Mouse (Mus musculus): ENCODE results near the gene Ccdc96. TPM values are rescaled to one million over a fixed set of nuclear protein-coding genes. Genes with fewer than 3 reads are reported as not detected.

Ccdc96 gene
- polyA plus RNA-seq, 1 experiment: 0.25 TPM

DNA sequence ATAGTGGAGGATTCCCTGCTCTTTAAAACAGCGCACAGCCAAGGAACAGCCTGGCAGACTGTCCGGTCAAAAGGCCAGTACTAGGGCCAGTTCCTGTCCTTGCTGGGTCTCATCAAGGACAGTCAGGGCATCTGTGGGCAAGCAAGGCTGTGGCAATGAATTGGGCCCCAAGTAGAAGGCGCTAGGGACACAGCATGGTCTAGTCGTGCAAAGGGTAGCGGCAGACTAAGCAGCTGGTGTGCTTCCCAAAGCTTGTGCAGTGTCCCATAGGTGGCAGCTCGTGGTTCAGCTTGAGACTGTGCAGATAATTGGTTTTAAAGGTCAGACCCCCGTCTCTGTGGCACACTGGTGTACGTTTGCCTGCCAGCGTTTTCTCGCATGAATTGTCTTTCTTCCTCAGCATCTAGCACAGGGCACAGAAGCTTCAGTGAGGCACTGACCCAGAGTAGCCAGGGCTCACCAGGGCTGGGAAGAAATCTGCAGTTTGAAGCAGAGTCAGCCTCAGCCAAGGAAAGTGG is 32.5 kb upstream of the Ccdc96 start:
- no peak for TF ChIP-seq POLR2A (IDR thresholded peaks at IDR 0.05; ENCODE audit: low read depth, low read length)
- TF ChIP-seq CTCF (IDR thresholded peaks at IDR 0.05; ENCODE audit: borderline replicate concordance, insufficient read depth, low read length): no peak
- Histone ChIP-seq H3K4me3 (ENCODE audit: insufficient read depth, low read length) (no peak overlapping the region), H3K4me1 (ENCODE audit: control insufficient read depth, insufficient read depth, low read length) (no peaks in the 10 kb centered on the region), H3K27ac (ENCODE audit: insufficient read depth, low read length) (no peak overlapping the region)

DNA sequence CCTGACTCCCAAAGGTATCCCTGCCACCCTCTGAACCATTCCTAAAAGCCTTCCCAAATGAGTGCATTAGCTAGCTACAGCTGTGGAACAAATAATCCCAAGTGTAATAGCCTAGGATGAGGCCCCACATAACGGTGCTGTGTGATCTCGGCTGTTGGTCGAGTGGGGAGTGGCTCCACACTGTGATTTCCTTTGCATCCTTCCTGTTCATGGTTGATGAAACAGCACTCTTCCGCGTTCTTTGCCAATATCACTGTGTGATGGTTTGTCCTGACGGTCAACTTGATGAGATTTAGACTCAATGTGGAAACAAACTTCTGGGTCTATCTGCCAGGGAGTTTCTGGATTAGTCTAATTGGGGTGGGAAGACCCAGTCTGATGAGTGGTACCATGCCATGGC is 31.6 kb upstream of the Ccdc96 start:
- Histone ChIP-seq H3K27ac (ENCODE audit: insufficient read depth, low read length) (no peak overlapping the region), H3K4me1 (ENCODE audit: control insufficient read depth, insufficient read depth, low read length) (no peaks in the 10 kb centered on the region; the same call in 1 of the 2 replicates), H3K4me3 (ENCODE audit: insufficient read depth, low read length) (no peak overlapping the region)
- TF ChIP-seq CTCF (IDR thresholded peaks at IDR 0.05; ENCODE audit: borderline replicate concordance, insufficient read depth, low read length): no peak
- no peak for TF ChIP-seq POLR2A (IDR thresholded peaks at IDR 0.05; ENCODE audit: low read depth, low read length)

DNA sequence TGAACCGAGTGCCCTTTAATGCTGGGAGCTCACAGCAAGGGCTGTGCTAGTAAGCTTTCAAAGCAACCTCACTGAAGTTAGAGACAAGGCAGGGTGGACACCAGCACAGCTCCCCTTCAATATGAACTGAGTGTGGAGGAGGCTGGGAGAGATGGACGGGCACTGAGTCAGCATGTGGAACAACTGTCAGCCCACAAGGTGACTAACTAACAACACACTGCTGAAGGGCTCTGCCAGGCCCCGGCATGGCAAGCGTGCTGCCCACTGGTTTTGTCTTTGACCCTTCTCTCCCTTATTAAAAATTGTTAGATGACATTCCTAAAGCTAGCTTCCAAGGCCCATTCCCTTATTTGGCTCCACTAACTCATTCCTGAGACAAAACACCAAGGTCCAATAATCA is 26.7 kb upstream of the Ccdc96 start:
- peaks cover 12% of the 10 kb centered on the region for H3K4me1 ChIP-seq (ENCODE audit: control insufficient read depth, insufficient read depth, low read length)
- no peak overlapping the region for H3K4me3 ChIP-seq (ENCODE audit: insufficient read depth, low read length)
- H3K27ac ChIP-seq (ENCODE audit: insufficient read depth, low read length): peak overlapping the region; percentile 21; the same call in 1 of the 2 replicates
- TF ChIP-seq CTCF (IDR thresholded peaks at IDR 0.05; ENCODE audit: borderline replicate concordance, insufficient read depth, low read length) (no peak), POLR2A (IDR thresholded peaks at IDR 0.05; ENCODE audit: low read depth, low read length) (no peak)

DNA sequence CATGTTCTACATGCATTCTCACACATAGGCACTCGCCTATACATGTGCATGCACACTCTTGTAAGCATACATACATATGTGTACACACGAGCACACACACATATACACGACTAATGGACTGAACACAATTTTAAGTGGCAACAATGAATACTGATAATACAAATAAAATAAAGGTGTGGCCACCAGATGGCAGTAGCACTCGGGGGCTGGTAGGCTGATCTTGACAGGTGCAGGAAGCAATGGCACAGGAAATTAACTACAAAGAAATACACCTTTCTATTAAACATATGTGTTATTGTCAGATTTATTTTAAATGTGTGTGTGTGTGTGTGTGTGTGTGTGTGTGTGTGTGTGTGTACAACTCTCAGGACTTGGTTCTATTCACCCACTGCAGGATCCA is 25.5 kb upstream of the Ccdc96 start:
- H3K4me3 ChIP-seq (ENCODE audit: insufficient read depth, low read length): no peak overlapping the region

DNA sequence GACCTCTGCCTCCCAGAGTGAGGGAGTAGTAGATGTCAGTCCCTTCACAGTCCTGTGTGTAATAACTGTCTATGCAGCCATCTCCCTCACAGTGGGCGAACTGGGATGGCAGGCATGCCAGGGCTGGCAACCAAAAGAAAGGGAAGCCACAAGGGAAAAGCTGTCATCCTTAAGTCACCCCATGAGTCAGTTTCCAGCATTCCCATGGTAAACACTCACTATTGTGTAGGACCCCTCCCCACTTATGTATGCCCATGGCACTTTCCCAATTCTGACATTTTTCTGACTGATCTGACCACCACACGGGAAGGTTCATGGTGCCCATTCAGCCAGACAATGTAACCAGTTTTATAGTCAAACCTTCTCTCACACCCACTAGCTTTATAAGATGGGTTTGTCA is 23.7 kb upstream of the Ccdc96 start:
- H3K27ac ChIP-seq (ENCODE audit: insufficient read depth, low read length): no peak overlapping the region; the same call in 1 of the 2 replicates
- no peak overlapping the region for H3K4me3 ChIP-seq (ENCODE audit: insufficient read depth, low read length)
- TF ChIP-seq POLR2A (IDR thresholded peaks at IDR 0.05; ENCODE audit: low read depth, low read length) (no peak), CTCF (IDR thresholded peaks at IDR 0.05; ENCODE audit: borderline replicate concordance, insufficient read depth, low read length) (no peak)
- peaks cover 12% of the 10 kb centered on the region for H3K4me1 ChIP-seq (ENCODE audit: control insufficient read depth, insufficient read depth, low read length)

More for the DNA sequence above, 25.5 kb upstream of the Ccdc96 start:
- Histone ChIP-seq H3K27ac (ENCODE audit: insufficient read depth, low read length) (no peak overlapping the region), H3K4me1 (ENCODE audit: control insufficient read depth, insufficient read depth, low read length) (peaks cover 12% of the 10 kb centered on the region)
- TF ChIP-seq POLR2A (IDR thresholded peaks at IDR 0.05; ENCODE audit: low read depth, low read length): no peak
- peak; percentile 47; the same call in 1 of the 2 replicates for TF ChIP-seq CTCF (IDR thresholded peaks at IDR 0.05; ENCODE audit: borderline replicate concordance, insufficient read depth, low read length)

DNA sequence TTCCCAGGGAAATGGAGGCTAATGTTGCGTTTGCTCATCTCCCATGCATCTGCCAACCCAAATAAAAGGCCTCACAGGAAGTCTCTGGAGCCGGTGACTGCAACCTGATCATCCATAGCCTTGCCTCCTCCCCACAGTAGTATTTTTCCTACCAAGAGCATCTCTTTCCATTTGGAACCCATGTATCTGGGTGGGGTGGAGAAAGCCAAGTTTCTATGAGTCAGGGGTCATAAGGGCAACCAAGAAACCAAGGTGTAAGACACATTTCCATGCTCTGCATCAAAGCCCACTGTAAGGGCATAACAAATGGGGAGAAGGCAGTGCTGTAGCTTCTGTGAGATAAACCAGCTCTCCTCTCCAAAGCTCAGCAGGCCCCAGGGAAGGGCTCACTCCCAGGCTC is 23.2 kb upstream of the Ccdc96 start:
- peaks cover 12% of the 10 kb centered on the region for H3K4me1 ChIP-seq (ENCODE audit: control insufficient read depth, insufficient read depth, low read length)
- TF ChIP-seq CTCF (IDR thresholded peaks at IDR 0.05; ENCODE audit: borderline replicate concordance, insufficient read depth, low read length) (no peak), POLR2A (IDR thresholded peaks at IDR 0.05; ENCODE audit: low read depth, low read length) (no peak)

DNA sequence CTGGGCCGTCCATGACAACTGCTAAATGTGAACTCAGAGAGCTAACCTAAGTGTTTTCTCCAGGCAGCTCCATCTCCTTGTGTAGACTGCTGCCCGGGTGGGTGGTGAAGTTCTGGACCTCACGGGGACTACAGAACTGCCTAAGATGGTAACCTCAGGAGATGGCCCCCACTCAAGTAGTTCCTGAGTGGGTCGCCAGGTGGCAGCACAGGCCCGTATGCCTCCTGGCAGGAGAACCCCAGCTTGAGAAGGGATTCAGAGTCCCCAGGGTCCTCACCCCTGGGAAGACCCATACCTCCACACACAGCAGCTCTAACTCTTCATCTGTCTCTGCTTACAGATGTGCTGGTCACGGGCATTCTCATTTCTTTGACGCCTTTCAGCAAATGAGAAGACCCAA is 21.6 kb upstream of the Ccdc96 start:
- Histone ChIP-seq H3K4me1 (ENCODE audit: control insufficient read depth, insufficient read depth, low read length) (peaks cover 12% of the 10 kb centered on the region; the same call in 1 of the 2 replicates), H3K4me3 (ENCODE audit: insufficient read depth, low read length) (no peak overlapping the region), H3K27ac (ENCODE audit: insufficient read depth, low read length) (no peak overlapping the region)
- TF ChIP-seq POLR2A (IDR thresholded peaks at IDR 0.05; ENCODE audit: low read depth, low read length) (no peak), CTCF (IDR thresholded peaks at IDR 0.05; ENCODE audit: borderline replicate concordance, insufficient read depth, low read length) (peak; percentile 69)

More for the DNA sequence above, 23.2 kb upstream of the Ccdc96 start:
- Histone ChIP-seq H3K27ac (ENCODE audit: insufficient read depth, low read length) (no peak overlapping the region), H3K4me3 (ENCODE audit: insufficient read depth, low read length) (no peak overlapping the region)

DNA sequence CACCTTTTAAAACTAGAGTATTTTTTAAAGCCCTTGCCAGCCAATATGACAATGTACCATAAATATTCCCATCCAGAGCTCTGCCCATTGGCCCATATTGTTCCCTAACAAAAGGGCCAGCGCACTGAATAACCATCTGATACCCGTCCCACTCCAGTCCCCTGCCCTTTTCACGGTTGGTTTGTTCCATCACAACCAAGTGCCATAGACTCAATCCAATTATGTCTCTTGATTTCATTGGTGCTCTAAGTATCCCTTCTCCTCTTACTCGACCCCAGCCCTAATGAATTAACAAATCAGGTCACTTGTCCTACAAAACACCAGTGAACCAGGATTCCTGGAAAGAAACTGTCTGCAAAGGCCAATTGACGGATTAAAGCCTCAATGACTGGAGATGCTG is 21.0 kb upstream of the Ccdc96 start:
- H3K4me1 ChIP-seq (ENCODE audit: control insufficient read depth, insufficient read depth, low read length): peaks cover 12% of the 10 kb centered on the region; the same call in 1 of the 2 replicates
- no peak overlapping the region for H3K4me3 ChIP-seq (ENCODE audit: insufficient read depth, low read length)
- H3K27ac ChIP-seq (ENCODE audit: insufficient read depth, low read length): no peak overlapping the region
- no peak for TF ChIP-seq POLR2A (IDR thresholded peaks at IDR 0.05; ENCODE audit: low read depth, low read length)
- TF ChIP-seq CTCF (IDR thresholded peaks at IDR 0.05; ENCODE audit: borderline replicate concordance, insufficient read depth, low read length): no peak

DNA sequence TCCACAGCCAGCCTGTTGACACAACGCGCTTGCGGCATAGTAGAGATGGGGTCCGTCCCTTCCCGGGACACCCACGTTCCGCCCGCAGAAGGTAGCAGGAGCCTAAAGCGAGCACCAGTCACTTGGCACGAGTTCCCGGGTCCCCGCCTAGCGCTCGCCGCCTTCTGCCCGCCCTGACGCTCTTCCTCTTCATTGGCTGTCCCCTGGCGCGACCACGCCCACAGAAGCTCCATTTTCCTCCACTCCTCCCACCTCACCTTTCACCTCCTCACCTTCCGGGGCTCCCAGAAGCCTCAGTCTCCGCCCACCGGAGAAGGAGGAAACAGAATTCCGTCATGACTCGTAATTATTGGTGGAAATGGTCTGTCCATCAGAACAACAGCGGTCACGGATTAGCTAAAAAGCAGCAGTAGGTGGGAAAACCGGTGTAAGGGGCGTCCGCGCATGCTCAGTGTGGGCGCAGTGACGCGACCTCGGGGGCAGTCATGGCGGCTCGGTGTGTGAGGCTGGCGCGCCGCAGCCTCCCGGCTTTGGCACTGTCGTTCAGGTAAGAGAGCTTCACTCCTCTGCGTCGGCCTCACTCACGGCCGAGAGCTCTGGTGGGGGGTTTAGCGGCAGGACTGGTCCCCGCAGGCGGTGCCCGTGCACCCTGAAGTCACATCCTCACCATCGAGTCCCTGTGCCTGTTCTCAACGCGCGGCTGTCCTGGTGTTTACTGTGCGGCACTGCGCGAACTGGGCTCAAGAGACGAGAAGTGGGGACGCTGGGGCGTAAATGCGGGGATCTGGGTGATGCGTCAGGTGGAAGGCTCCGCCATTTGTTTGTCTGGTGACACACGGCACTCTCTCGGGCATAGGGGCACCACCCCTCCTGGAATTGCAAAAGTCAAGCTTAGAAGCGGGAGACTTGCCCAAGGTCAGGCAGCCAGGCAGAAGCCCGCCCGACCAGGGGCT is 19.4 kb upstream of the Ccdc96 start, which contains the start of gene Grpel1:
Gene Grpel1 (plus strand): TSS at position 290 of the 953 bp plus-strand sequence.
- H3K4me3 ChIP-seq (ENCODE audit: insufficient read depth, low read length): peak within 1 kb of the TSS; percentile 92
- TF ChIP-seq POLR2A (IDR thresholded peaks at IDR 0.05; ENCODE audit: low read depth, low read length) (peak; percentile 87), CTCF (IDR thresholded peaks at IDR 0.05; ENCODE audit: borderline replicate concordance, insufficient read depth, low read length) (no peak)
- H3K27ac ChIP-seq (ENCODE audit: insufficient read depth, low read length): no peak within 1 kb of the TSS
- H3K4me1 ChIP-seq (ENCODE audit: control insufficient read depth, insufficient read depth, low read length): peaks cover 12% of the 10 kb centered on the region; the same call in 1 of the 2 replicates

DNA sequence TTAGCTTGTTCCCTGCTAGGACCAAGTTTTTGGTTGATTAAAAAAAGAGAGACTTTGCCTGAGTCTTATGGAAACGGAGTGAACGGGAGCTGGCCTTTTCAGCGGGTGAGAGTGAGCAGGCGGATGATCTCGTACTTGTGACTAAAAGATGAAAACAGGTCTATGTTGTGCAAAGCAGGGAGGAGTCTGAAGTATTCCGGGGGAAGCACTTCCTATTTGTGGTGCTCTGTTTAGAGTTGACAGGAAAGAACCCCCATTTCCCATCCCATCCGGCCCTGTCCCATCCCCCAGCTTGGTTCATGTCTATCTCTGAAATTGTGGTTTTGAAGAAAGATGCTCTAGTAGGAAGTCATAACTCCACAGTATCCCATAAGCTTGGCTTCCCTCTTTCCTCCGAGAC is 18.5 kb upstream of the Ccdc96 start:
- TF ChIP-seq POLR2A (IDR thresholded peaks at IDR 0.05; ENCODE audit: low read depth, low read length) (no peak), CTCF (IDR thresholded peaks at IDR 0.05; ENCODE audit: borderline replicate concordance, insufficient read depth, low read length) (no peak)
- peak overlapping the region; percentile 92 for H3K4me3 ChIP-seq (ENCODE audit: insufficient read depth, low read length)
- H3K27ac ChIP-seq (ENCODE audit: insufficient read depth, low read length): no peak overlapping the region
- H3K4me1 ChIP-seq (ENCODE audit: control insufficient read depth, insufficient read depth, low read length): peaks cover 7% of the 10 kb centered on the region; the same call in 1 of the 2 replicates

Measured in embryonic fibroblast, embryonic 13.5 days (primary cell).